Mouse (Mus musculus): ENCODE data around the gene Copb1.

GRCm38 (mm10) chr7:114199428-114200110 is 54.9 kb downstream of the Copb1 start:
- TF ChIP-seq POLR2A (IDR thresholded peaks at IDR 0.05; ENCODE audit: control insufficient read depth, low read depth, low read length) (no peak), CTCF (IDR thresholded peaks at IDR 0.05; ENCODE audit: control insufficient read depth, insufficient read depth, insufficient replicate concordance, low read depth, low read length) (no peak)

All from testis, adult 2 months (tissue).